Mouse (Mus musculus) liver, postnatal 0 days (tissue): ENCODE measurements at regions not wholly inside any gene's neighbourhood (a gene's known extent, or its start where the extent isn't known, plus 50 kb on each side); places are given as distances from the start of the nearest gene placed in this dataset.

Source experiments
- ATAC-seq: fragments of 200-750 bp; cut with Nextera tagmentation; 2 replicates; pipeline ENCODE4 v1.8.0; 2017; ENCODE audit warnings: mild to moderate bottlenecking, moderate library complexity
- DNase-seq: peaks from one replicate; pipeline ENCODE4 v3.0.0-alpha.2; 2016
- H3K27ac ChIP-seq: fragments of 300-500 bp; sonication (generic); 2 replicates; pipeline ENCODE4 v1.5.1; 2014; ENCODE audit warnings: antibody characterized with exemption, moderate library complexity, mild to moderate bottlenecking, low read depth
- H3K27me3 ChIP-seq: fragments of 300-500 bp; sonication (generic); 2 replicates; pipeline ENCODE4 v1.6.1; 2014; ENCODE audit warnings: low read length, control low read depth, mixed read lengths; ENCODE audit not compliant: insufficient read depth
- H3K36me3 ChIP-seq: fragments of 300-500 bp; sonication (generic); replicated peaks from 2 replicates; pipeline ENCODE4 v1.6.1; 2014; ENCODE audit warnings: mild to moderate bottlenecking, control low read depth, low read length, moderate library complexity, mixed read lengths; ENCODE audit not compliant: insufficient read depth
- H3K4me1 ChIP-seq: fragments of 300-500 bp; sonication (generic); 2 replicates; pipeline ENCODE4 v1.6.1; 2014; ENCODE audit warnings: antibody characterized with exemption, mild to moderate bottlenecking, control low read depth; ENCODE audit not compliant: insufficient read depth
- H3K4me2 ChIP-seq: fragments of 300-500 bp; sonication (generic); 2 replicates; pipeline ENCODE4 v1.6.1; 2014; ENCODE audit warnings: low read depth, mild to moderate bottlenecking, low read length, moderate library complexity, mixed read lengths
- H3K4me3 ChIP-seq: fragments of 300-500 bp; sonication (generic); 2 replicates; pipeline ENCODE4 v1.5.1; 2014; ENCODE audit warnings: low read depth, low read length
- H3K9ac ChIP-seq: fragments of 300-500 bp; sonication (generic); replicated peaks from 2 replicates; pipeline ENCODE4 v1.6.1; 2014; ENCODE audit warnings: mild to moderate bottlenecking, moderate library complexity
- H3K9me3 ChIP-seq: fragments of 300-500 bp; sonication (generic); 2 replicates; pipeline ENCODE4 v1.6.1; 2016; ENCODE audit warnings: mild to moderate bottlenecking, control low read depth, low read length, mixed read lengths
- CTCF ChIP-seq: sonication (generic); IDR thresholded peaks from 2 replicates; pipeline ENCODE4 v1.5.1; 2016; ENCODE audit warnings: antibody characterized with exemption, low read depth
- EP300 ChIP-seq: IDR thresholded peaks from 2 replicates; pipeline ENCODE4 v1.6.1; 2016; ENCODE audit warnings: antibody characterized with exemption, low read depth, mild to moderate bottlenecking
- WGBS: fragments of 180-500 bp; shearing (Covaris S2); extraction: QIAGEN DNeasy Blood & Tissue Kit; methylation state at CpG from one replicate; pipeline ENCODE4 v1.1.7; 2014; ENCODE audit not compliant: insufficient replicate concordance; 5-methylcytosine and 5-hydroxymethylcytosine counted together

DNA sequence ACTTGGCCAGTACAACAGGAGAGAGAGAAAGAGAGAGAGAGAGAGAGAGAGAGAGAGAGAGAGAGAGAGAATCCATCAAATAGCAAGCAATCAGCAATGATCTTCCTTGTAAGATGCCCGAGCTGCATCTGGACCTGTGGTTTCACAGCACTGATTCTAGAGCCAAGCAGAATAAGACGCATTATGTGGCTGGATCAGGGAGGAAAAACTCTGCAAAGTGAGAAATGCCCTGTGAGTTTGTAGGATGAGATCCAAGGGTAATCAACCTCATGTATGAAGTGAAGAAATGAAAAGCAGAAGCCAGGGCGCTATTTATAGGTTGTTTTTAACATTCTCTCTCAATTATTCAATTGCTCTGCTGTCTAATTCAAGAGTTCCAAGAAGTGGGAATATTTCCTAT lies 339.3 kb upstream of the Maf start:
- no peak for DNase-seq
- no peak overlapping the region for H3K4me3 ChIP-seq
- ATAC-seq, result no peak

DNA sequence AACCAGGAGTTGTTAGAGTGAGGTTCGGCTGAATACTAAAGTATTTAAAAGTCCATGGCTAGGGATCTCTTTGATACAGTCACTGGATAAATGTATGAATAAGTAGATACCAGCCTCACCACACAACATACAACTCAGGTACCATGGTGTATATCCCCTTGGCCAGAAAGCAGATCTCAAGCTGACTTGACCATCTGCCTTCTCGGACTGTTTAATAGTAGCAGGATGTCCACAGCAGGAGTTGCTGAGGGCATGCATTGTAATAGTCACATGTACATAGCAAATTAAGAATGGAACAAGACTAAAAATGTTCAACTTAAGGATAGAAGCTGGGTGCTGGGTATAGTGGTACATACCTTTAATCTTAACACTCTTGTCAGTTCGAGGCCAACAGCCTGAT lies 337.9 kb upstream of the Maf start:
- H3K4me3 ChIP-seq, result no peak overlapping the region
- no peaks in the 10 kb centered on the region for H3K9me3 ChIP-seq
- no peaks in the 10 kb centered on the region for H3K4me1 ChIP-seq
- 78% methylated on average over 3 of the region's 3 CpGs for WGBS
- TF ChIP-seq CTCF, result no peak
- no peak for TF ChIP-seq EP300
- DNase-seq (no peak), ATAC-seq (no peak)
- H3K27me3 ChIP-seq, result no peaks in the 10 kb centered on the region
- no peak overlapping the region for H3K9ac ChIP-seq
- H3K27ac ChIP-seq, result no peak overlapping the region
- no peak overlapping the region for H3K4me2 ChIP-seq
- H3K36me3 ChIP-seq, result no peaks in the 10 kb centered on the region

More for the DNA sequence above, 339.3 kb upstream of the Maf start:
- TF ChIP-seq CTCF (no peak), EP300 (no peak)
- Histone ChIP-seq H3K4me2 (no peak overlapping the region), H3K36me3 (no peaks in the 10 kb centered on the region), H3K27me3 (no peaks in the 10 kb centered on the region), H3K9ac (no peak overlapping the region), H3K4me1 (no peaks in the 10 kb centered on the region), H3K27ac (no peak overlapping the region), H3K9me3 (no peaks in the 10 kb centered on the region)
- 77% methylated on average over 3 of the region's 3 CpGs for WGBS

DNA sequence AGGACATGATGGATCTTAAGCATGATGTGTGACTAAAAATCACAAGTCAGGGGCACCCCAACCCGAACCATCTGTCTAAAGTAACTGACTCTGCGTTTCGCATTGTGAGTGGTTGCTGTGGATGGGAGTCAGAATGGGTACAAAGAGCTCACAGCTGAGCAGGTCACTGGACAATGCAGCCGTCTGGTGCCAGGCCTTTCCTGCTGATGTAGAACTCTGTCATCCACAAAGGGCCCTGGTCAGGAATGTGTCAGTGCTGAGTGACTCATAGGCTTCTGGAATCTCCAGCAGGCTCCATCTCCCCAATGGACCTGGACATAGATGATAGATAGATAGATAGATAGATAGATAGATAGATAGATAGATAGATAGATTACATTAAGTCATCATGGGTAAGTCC lies 335.8 kb upstream of the Maf start:
- Histone ChIP-seq H3K4me1 (no peaks in the 10 kb centered on the region), H3K27ac (no peak overlapping the region), H3K9me3 (no peaks in the 10 kb centered on the region), H3K9ac (no peak overlapping the region), H3K36me3 (no peaks in the 10 kb centered on the region), H3K4me3 (no peak overlapping the region), H3K27me3 (no peaks in the 10 kb centered on the region), H3K4me2 (no peak overlapping the region)
- TF ChIP-seq EP300, result no peak
- TF ChIP-seq CTCF, result no peak
- WGBS, result 74% methylated on average over 4 of the region's 4 CpGs
- DNase-seq (no peak), ATAC-seq (no peak)

DNA sequence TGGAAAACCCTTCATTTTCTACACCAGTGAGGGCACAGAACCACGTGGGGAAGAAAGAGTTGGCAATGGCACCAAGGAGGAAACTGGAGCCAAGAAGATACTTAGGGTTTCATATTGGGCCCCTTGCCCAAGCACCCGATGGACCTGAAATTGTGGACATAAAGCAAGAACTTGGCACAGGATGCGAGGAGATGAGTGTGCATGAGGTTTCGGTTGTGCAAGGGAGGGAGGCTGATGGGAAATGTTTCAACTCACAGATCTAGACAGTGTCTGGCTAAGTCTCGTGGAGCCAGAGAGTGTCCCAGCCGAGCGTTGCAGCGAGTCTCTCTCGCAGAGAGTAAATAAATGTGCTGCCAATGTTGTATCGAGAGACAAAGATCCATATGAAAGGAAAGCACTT lies 323.4 kb upstream of the Maf start:
- 86% methylated on average over 10 of the region's 10 CpGs for WGBS
- H3K27me3 ChIP-seq, result no peaks in the 10 kb centered on the region
- H3K9ac ChIP-seq, result no peak overlapping the region
- no peak overlapping the region for H3K27ac ChIP-seq
- no peak overlapping the region for H3K4me2 ChIP-seq
- no peaks in the 10 kb centered on the region for H3K4me1 ChIP-seq
- ATAC-seq (no peak), DNase-seq (no peak)
- no peaks in the 10 kb centered on the region for H3K9me3 ChIP-seq
- TF ChIP-seq EP300, result no peak
- H3K4me3 ChIP-seq, result no peak overlapping the region
- no peaks in the 10 kb centered on the region for H3K36me3 ChIP-seq

DNA sequence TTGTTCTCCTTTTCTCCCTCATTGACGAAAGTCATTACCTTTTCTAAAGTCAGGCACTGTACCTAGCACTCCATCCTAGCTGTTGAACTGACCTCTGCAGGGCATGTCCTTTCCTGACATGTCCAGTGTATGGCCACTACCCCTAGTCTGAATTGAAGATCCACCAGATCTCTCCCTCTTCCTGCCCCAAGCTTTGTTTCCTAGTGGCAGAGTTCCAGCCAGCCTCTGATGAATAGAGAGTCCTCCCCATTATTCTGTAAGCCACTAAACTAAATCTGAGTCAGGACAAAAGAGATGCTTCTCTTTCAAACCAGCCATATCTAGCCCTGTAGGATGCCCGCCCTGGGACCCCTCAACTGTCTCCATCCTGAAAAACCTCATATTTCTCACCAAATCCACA lies 317.7 kb upstream of the Maf start:
- WGBS, result 71% methylated on average over 2 of the region's 2 CpGs
- TF ChIP-seq CTCF (no peak), EP300 (no peak)
- ATAC-seq (no peak), DNase-seq (no peak)
- Histone ChIP-seq H3K4me1 (no peaks in the 10 kb centered on the region), H3K9ac (no peak overlapping the region), H3K36me3 (no peaks in the 10 kb centered on the region), H3K27ac (no peak overlapping the region), H3K9me3 (no peaks in the 10 kb centered on the region), H3K4me3 (no peak overlapping the region), H3K27me3 (no peaks in the 10 kb centered on the region), H3K4me2 (no peak overlapping the region)

DNA sequence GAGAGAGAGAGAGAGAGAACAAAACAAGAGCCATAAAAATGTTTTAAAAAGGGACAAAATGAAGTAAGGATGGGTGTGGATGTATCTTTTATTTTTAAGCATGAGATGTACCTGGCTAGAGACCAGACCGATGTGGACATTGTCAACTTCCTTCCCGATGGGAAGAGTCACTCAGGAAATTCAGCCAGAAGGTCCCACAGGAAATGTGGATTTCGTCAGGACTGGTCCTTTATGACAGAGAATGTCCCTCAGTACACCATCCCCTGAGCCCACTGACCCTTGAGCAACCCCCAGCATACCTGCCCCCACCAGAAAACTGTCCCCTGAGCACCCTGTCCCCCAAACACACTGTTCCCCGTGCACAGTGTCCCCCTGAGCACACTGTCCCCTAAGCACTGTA lies 317.2 kb upstream of the Maf start:
- H3K4me2 ChIP-seq, result no peak overlapping the region
- no peaks in the 10 kb centered on the region for H3K4me1 ChIP-seq
- 43% methylated on average over 4 of the region's 4 CpGs for WGBS
- H3K36me3 ChIP-seq, result no peaks in the 10 kb centered on the region
- H3K4me3 ChIP-seq, result no peak overlapping the region
- H3K27ac ChIP-seq, result no peak overlapping the region
- DNase-seq, result no peak
- TF ChIP-seq CTCF (no peak), EP300 (no peak)
- H3K9ac ChIP-seq, result no peak overlapping the region
- H3K9me3 ChIP-seq, result no peaks in the 10 kb centered on the region
- H3K27me3 ChIP-seq, result no peaks in the 10 kb centered on the region
- no peak for ATAC-seq

DNA sequence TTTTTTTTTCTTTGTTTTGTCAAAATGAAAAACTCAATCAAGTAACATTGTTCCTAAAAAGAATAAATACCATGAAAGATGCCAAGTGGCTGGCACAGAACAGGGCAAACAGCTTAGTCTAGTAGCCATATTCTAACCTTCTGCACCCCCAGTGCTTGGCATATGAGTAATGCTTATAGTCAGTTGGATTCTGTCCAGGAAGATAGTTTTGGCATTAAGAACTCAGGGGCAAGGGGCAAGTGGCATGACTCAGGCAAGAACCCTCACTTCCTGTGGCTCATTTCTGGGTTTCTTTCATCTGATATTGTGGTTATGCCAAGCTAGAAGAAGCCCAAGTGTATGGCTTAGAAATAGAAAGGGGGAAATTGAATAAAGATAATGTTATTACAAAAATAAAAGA lies 314.1 kb upstream of the Maf start:
- ATAC-seq, result no peak

More for the DNA sequence above, 314.1 kb upstream of the Maf start:
- DNase-seq, result no peak
- Histone ChIP-seq H3K27ac (no peak overlapping the region), H3K36me3 (no peaks in the 10 kb centered on the region), H3K9me3 (no peaks in the 10 kb centered on the region), H3K4me1 (no peaks in the 10 kb centered on the region), H3K4me2 (no peak overlapping the region), H3K9ac (no peak overlapping the region), H3K4me3 (no peak overlapping the region), H3K27me3 (no peaks in the 10 kb centered on the region)
- no peak for TF ChIP-seq CTCF
- no peak for TF ChIP-seq EP300
